Mouse (Mus musculus) heart, postnatal 0 days (tissue): ENCODE results near the gene Pcid2.

Experiments
- CTCF ChIP-seq: IDR thresholded peaks from 2 replicates; pipeline ENCODE4 v1.5.1; 2016; ENCODE audit warnings: antibody characterized with exemption, control low read depth, low read depth
- EP300 ChIP-seq: IDR thresholded peaks from 2 replicates; pipeline ENCODE4 v1.6.1; 2016; ENCODE audit warnings: antibody characterized with exemption, low read depth

GRCm38 (mm10) chr8:13122887-13123421 lies 17.7 kb upstream of the Pcid2 start:
- TF ChIP-seq CTCF (no peak), EP300 (no peak)
